Mouse (Mus musculus): ENCODE data around the gene Ptprd.
"Not testable (repeated sequence)": the region's sequence is repeated elsewhere in the genome, so short reads cannot be mapped to it uniquely, and the experiment has no call there.

The Ptprd gene

DNA sequence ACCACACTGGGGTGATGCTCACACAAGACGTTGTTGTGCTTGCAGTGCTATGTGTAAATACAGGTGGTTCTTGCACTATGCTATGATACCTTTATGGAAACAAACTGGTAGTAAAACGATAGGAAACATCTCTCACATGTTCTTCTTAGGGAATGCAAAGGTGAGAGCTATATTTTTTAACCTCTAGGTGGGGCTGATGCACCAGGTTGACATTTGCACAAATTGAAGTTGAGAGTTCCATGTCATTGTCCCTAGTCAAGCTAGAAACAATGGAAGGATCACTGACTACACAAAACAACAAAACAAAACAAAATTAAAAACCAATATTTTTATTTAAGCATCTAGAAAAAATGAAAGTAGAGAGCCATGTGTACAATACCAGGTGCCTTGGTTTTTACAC is 250.1 kb downstream of the Ptprd start:
- DNase-seq (ENCODE audit: extremely low spot score), result peak; percentile 4

DNA sequence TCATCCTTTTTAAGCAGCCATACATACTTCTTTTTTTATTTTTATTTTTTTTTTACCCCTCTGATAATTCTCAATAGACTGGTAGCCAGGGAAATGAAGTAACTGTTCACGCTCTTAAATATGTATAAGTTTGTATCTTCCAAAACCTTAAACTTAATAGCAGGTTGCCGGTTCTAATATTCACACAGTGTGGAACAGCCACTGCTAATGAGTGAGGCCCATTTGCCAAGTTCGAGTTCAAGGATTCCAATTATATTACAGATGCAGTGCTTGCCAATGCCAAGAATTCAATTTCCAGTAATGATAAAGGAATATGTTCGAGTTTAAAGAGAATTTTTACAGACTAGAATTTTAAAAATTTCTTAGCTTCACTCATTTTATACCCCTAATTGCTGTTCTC is 322.3 kb downstream of the Ptprd start:
- no peak for DNase-seq (ENCODE audit: extremely low spot score)

DNA sequence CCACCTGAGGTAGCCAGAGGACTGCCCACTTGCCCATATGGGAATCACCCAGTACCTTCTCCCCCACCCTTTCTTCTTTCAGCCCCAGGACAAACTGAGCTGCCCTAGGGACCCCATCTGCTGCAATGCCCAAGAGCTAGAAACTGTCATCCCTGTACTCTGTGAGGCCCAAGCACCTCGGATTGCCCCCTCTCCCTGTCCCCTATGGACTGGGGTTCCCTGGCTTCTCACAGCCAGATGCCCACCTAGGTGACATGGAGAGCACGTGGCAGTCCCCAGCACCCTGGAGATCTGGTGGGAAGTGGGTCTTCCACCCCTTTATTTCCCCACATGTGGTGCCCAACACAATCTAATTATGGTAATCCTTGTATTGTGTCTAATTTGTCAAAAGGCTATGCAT is 331.5 kb downstream of the Ptprd start:
- no peak for DNase-seq (ENCODE audit: extremely low spot score)

DNA sequence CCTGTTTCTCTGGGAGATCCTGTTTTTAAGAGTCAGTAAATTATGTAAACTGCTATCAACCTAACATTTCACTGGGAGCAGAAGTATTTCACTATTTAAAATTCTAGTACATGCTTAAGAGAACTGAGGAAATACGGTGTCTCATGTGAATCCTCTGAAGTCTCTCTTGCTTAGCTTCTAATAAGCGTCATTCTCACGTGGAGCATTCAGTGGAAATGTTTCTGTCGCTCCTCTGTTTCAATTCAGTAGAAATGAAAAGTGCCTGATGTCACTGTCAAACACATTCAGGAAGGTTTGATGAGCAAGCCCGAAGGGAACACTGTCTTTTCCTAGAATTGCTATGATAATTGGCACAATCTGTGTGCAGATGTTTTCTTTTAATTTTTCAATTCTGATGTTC is 350.5 kb downstream of the Ptprd start:
- no peak for DNase-seq (ENCODE audit: extremely low spot score)

DNA sequence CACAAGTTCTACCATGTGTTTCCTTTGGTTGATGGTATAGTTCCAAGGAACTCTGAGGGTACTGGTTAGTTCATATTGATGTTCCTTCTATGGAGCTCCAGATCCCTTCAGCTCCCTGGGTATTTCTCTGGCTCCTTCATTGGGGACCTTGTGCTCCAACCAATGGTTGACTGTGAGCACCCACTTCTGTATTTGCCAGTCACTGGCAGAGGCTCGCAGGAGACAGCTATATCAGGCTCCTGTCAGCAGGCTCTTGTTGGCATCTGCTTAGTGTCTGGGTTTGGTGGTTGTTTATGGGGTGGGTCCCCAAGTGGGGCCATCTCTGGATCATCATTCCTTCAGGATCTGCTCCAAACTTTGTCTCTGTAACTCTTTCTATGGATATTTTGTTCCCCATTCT is 414.4 kb downstream of the Ptprd start:
- not testable (repeated sequence) for DNase-seq (ENCODE audit: extremely low spot score)

DNA sequence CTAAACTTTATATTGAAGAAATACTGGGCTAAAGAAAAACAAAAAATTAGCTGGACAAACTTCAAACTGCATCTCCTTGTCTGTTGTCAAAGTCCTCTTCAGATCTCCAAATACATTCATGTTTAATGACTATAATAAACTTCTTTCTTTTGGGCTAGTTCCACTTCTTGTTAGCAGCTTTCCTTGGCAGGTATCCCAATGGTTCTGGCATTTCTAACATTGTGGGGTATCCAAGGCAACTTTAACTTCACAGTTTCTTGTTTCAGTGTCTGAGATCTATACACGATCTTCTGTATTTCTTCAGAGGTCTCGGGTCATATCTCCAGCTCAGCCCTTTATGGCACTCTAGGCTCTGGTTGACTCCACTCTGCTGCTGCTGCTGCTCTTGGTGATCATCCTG is 434.5 kb downstream of the Ptprd start:
- no peak for DNase-seq (ENCODE audit: extremely low spot score)

DNA sequence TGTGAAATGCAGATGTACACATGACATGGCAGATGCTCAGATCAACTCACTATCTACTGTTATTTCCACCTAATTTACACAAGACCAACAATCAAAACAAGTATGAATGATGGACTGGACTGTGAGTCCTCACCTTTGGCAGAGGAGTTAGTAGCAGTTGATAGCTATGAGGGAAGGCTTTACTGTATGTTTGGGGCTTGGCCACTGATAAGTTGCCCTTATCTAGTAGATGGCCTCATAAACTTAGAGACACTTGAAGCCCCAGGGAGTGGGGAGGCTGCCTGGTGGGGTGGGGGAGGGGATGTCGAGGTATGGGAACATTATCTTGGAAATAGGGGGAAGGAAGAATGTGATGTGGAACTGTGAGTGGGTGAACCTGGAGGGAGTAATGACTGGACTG is 448.0 kb downstream of the Ptprd start:
- DNase-seq (ENCODE audit: extremely low spot score), result no peak

DNA sequence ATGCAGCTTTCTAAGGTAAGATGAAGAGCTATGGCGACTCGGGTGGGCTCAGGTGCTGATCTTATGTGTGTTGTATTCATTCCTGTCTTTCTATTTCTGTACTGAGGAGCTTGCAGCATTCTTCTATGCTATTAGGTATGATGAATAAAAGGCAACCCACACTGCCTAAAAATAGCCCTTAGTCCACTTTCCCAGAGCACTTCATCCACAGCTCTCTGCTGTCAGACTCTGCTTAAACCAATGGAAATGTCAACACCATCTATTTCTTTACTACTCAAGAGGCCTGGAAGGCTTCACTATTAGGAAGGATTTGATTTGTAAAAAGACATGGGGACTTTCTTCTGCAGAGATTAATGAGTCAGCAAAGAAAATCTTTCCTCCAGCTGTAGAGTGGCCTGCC is 468.4 kb downstream of the Ptprd start:
- DNase-seq (ENCODE audit: extremely low spot score), result no peak

DNA sequence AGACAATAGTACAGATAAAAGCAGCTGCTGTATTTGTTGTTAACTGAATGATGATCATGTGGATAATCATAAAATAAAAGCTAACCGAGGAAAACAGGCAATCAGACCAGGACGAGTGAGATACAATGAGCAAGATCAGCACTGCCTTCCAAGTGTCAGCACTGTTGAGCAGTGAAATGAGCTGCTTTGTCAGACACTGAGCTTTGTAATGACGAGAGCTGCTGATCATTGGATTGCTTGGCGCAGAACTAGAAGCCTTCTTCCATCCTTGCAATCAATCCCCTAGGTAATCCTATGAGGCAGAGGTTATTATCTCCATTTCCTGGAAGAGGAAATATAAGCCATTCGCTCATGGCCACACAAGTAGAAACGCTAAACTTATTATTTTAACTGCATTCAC is 489.9 kb downstream of the Ptprd start:
- DNase-seq (ENCODE audit: extremely low spot score), result no peak

DNA sequence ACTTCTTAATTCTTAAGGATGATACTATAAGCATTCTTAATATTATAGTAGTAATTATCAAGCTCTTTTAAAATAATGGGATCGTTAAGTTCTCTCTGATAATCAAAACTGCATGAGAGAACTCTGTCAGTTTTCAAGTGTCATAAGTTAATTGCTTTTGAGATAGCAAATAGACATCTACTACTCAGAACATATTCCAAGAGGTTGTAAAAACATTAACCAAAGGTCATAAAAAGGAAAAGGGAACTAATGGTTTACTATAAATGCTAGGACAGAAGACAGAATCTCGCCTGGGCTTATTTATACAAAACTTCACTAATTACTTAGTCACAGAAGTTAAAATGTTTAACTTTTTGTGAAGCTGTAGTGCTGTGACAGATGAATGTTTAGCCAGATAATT is 494.0 kb downstream of the Ptprd start:
- no peak for DNase-seq (ENCODE audit: extremely low spot score)

DNA sequence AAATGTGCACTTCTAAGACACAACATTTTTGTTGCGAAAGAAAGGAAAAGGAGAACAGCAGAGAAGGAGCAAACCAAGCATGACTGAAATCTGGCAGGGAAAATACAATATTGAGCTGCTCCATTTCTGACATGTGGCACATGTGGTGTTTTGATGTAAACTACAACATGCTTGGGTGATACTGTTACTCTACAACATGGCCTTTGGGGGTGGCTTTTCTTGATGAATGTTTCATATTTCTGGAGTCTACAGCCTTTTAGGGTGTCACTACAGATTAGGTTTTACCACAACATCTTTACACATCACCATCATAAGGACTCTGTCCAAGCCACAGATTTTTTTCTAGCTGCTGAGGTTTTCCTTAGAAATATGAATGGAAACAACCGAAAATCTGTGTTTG is 501.5 kb downstream of the Ptprd start:
- DNase-seq (ENCODE audit: extremely low spot score), result no peak

DNA sequence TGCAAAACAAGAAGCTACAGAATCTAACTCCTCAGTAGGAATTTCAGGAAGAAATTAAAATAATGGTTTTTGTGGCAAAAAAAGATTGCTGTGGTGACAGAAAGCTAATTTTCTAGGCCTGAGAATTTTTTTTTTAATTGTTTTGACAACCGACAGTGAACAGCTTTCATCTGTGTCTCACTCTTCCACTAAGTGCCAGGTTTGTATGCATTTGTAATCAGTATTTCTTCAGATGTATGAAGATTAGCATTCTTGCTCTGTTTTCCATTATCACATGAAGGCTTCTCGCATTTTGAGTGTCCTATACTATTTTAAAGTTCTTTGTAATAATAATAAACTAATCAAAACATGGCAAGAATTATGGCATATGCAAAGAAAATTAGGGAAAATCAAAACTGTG is 513.5 kb downstream of the Ptprd start:
- DNase-seq (ENCODE audit: extremely low spot score), result no peak

DNA sequence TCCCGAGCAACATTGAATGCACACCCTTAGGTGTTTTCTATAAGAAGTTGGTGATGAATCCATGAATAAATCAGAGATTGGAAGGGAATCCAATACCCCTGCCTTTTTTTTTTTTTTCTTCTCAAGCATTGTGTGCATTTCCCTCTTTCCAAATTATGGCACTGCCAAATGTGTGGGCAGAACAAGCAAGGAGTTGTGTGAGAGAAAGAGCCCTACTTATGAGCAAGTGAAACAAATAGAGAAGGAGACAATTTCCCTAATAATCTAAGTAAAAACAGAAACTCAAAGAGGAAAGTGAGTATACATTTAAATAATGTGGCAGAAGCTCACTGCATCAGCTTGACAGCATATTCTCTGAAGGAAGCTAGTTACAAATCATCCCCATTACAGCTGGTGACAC is 536.0 kb downstream of the Ptprd start:
- DNase-seq (ENCODE audit: extremely low spot score), result no peak

DNA sequence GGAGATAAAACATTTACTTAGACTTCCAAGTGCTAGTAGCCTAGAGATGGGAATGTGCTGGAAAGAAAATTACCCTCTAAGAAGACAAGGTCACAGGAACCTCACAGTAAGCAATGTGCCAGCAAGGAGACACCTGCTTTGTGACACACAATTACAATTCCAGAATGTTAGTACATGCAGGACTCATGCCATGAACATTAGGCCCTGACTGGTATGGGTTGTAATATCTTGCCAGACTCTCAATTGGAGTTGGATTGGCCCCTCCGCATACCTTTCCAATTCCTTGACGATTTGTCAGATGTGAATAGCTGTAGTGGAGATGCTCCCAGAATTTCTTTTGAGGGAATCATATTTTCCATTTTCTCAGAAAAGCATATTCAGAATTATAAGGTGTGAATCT is 547.0 kb downstream of the Ptprd start:
- DNase-seq (ENCODE audit: extremely low spot score), result no peak

DNA sequence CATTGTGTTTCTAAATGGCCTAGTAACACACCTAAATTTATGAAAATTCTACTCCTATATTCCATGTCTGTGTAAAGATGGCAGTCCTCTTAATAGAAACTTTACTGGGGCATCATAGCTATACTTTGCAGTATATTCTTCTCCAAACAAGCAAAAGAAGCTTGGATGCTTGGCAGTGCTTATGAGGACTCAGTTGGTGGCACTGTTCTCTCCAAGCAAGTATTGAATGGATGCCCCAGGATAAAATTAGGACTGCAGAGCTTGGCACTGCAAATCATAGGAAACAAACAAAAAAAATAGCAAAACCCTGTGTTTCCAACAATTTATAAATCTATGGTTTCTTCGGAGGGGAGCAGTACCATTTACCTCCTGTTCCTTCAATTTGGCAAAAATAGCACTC is 549.5 kb downstream of the Ptprd start:
- DNase-seq (ENCODE audit: extremely low spot score), result no peak

DNA sequence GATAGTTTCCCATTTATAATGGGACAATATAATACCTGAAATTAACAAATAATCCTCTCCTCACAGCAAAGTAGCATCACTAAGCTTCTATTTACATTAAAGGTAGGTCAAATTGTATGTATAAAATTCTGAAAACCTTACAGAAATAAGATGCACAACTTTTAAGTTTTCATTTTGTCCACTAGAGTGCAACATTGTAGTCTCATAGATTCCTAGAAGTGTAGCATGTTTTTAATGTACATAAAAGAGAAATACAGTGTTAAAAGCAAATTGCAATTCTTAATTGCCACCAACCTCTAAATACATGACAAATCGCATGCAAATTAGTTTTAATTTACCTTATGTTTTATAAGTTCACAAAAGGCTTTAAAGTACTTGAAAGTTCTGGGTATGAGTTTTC is 556.1 kb downstream of the Ptprd start:
- no peak for DNase-seq (ENCODE audit: extremely low spot score)

DNA sequence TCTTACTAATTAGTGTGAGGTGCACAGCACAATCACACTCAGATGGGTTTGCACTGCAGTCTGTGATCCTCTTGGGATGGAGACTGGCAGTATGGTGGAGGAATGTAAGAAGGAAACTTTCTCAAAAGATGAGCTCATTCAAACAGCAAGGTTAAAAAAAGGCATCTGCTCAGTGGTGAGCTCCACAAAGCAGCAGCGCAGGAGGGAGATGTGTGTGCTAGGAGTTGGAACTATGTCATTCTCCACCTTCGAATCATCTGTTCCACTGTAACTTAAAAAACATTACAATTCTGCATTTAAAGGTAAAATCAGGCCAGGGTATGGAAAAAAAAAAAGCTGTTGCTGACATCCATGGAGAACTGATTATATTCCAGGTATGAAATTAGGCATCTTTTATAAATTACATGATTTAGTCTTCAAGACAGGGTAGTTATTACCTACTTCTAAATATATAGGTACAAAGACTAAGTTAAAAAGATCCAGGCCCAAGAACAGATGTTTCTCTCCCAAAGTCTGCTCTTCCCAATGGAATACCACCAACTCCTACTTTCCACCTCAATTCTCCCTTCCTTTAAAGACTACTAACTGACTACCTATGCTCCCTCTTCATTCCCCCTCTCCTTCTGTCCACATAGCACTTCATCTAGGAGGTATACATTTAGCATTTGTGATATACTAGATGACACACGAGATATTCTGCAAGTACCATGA is 562.0 kb downstream of the Ptprd start:
- DNase-seq (ENCODE audit: extremely low spot score), result no peak

DNA sequence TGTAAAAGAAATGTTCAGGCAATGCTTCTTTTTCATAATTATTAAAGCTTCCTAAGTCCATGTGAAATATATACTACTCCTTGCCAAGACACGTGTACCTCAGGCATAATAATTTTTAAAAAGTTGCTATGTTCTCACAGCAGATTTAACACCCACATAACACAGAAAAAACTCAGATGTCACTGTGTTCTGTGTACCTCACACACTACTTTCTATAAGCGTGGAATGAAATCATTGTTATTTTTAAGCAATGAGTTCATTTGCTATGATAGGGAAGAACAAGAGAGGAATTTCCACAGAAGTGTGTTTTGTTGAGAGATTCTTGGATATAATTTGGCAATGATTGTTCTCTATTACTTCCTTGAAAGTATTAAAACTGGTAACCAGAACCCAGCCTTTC is 562.9 kb downstream of the Ptprd start:
- no peak for DNase-seq (ENCODE audit: extremely low spot score)

DNA sequence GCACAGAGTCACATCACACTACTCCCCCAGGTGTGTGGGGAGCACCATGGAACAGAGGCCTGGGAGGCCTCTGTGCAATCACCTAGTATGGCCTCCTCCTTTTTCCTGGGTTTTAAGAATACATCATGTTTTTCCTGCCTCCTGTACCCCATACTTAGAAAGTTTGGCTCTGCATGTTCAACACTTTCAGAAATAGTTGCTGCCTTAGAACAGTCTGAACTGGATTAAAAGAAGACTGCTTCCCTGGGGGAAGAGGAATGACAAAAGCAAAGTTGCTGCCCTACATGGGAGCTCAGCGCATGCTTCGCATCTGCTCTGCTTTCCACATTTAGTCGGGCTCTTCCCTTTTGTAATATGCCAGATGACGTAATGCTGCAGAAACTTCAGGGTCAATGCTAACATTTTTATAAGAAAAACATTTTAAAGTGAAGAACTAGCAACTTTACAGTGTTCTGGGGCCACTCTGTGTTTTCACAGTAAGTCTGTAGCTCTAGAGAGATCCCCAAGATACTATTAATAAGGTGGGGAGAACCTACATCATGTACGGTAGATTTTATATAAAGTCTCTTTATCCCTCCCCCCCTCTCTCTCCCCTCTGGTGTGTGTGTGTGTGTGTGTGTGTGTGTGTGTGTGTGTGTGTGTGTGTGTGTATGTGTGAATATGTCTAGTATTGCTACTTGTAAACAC is 564.2 kb downstream of the Ptprd start:
- no peak for DNase-seq (ENCODE audit: extremely low spot score)

DNA sequence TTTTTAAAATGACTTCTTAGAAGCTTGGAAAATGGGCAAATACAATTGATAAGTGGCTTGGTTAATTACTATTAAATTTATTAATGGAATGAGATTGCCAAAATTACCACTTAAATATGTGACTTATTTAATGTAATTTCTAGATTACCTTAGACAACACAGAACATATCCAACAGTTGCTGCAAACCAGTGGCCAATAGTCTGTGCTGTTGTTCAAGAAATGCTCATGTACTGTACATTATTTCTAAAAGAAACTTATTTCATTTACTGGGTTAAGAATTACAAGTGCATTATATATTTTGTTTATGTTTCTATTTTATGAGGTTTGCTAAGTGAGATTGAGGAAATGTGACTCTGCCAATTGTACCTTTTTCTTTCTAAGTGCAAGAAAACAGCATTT is 567.3 kb downstream of the Ptprd start:
- DNase-seq (ENCODE audit: extremely low spot score), result no peak

DNA sequence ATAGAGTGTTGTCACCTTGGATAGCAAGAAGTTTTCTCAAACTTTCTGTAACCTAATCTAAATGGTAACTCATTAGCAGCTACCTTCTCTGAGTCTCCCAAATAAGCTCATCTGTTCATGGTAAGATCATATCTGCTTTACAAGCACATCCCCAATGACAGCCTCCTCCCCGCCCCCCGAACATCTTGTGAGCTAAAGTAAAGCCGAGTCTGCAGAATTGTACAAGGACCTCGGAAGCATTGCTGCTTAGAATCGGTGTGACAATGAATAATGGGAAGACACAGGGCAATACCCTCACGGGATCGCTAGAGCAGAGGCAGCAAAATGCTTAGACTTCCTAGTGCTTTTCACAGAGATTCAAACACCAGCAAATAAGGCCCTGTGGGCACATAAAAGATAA is 571.7 kb downstream of the Ptprd start:
- DNase-seq (ENCODE audit: extremely low spot score), result no peak

DNA sequence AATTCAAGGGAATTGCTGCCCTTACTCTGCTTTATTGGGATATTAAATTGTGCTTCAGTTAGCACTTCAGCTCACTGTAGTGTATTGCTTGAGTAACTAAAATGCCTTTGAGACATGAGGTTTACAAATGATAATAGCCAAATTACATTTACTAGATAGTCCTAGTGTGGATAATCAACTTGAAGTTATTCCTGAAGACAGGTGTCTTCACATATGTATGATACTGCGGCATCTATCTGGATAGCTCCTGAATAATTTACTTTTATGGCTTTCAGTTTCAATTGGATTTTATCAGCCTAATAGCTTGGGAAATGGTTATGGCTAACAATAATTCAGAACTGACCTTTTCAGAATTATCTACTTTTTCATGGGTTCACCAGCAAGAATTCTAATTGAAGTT is 598.6 kb downstream of the Ptprd start:
- DNase-seq (ENCODE audit: extremely low spot score), result no peak

DNA sequence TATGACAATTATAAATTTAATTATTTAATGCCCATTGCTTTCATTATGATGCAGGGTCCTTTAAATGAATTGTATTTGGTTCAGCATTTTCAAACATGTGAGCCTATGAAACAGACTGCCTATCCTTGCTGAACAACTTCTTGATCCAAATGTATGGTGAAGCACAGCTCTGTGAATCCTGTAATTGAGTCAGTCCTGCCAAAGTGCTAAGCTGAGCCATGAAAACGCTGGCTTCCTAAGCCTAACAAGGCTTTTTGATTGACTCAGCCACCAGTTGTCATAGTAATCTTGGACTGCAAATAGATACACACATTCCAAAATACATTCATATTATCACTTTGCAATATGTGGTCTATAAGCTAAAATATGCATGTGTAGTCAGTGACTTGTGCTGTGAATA is 625.1 kb downstream of the Ptprd start:
- DNase-seq (ENCODE audit: extremely low spot score), result no peak

DNA sequence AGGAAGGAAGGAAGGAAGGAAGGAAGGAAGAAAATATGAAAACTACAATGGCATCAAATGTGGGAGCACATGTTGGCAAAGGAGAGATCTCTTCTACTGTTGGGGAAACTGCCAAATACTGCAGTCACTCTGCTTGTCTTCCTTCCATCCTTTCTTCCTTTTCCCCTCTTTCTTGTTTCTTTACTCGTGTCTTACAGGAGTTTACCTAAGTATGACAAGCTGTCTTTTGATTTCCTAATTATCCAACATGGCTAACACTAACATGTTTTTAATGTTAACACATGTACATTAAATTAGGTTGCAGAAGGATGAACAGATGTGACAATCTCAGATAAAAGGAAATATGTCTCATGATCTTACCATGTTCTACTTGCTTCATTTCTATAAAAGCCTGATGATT is 625.5 kb downstream of the Ptprd start:
- DNase-seq (ENCODE audit: extremely low spot score), result no peak

Data from embryo, embryonic 9.5 days (tissue).